In the genomic region with DNA sequence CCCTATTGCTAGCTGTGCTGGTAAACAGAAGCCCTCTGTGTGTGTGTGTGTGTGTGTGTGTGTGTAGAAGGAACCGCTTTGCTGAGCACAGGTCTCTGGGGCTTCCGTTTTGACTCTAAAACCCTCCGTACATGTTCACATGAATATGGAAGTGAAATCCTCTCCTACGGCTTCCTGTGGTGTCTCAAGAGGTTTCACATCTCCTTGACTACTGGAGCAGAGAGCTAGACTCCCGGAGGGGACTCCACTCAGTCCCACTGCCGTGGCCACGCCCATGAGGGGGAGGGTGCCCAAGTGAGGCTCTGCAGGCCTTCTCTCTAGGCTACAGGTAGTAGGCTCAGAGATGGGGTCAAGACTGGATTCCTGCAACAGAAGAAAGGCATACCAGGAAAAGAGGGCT, we compare ENCODE assay signal across 9 mouse cellular contexts. TPM values are rescaled to one million over a fixed set of nuclear protein-coding genes. Genes with fewer than 3 reads are reported as not detected.
DNase-seq lines count a peak whose midpoint lies in the region; TF ChIP-seq lines count a peak whose summit lies in the region.
"Had no signal": no experiment of that assay in that cellular context is flagged by ENCODE, and none has a peak within 500 bp of the region (broad histone marks: within the 10 kb centered on the region; RNA-seq: fewer than 3 reads in every experiment).

A gene (plus strand): TSS at position 275 of the 400 bp plus-strand sequence.

- TF ChIP-seq CTCF in lung, adult 2 months (IDR thresholded peaks at IDR 0.05; ENCODE audit: insufficient read depth, low read length), result no peak

- no peak for TF ChIP-seq POLR2A in lung, adult 2 months (IDR thresholded peaks at IDR 0.05; ENCODE audit: borderline replicate concordance, extremely low read depth, low read depth, low read length)

- DNase-seq in A20 (ENCODE audit: low read depth, low spot score) (peak; percentile 99), ES-CJ7 (ENCODE audit: low read depth, low spot score) (peak; percentile 52)
- peak; percentile 70 to 73 for DNase-seq in heart, postnatal 10 days
- peak; percentile 58 for DNase-seq in lung, adult 2 months
- peak; percentile 98 for DNase-seq in spleen, postnatal 36 days (ENCODE audit: low spot score in 2 of 2)
- no peak for DNase-seq in cerebellum, adult 18-20 months
- no peak for DNase-seq in right cerebral cortex, postnatal 25 days
- DNase-seq in layer of hippocampus, postnatal 14 days (ENCODE audit: low spot score in 2 of 2), result no peak

- 19% methylated on average over 7 of the region's 7 CpGs for WGBS in lung, adult 2 months

- peaks cover 2% of the 10 kb centered on the region; the same call in 1 of the 2 replicates for H3K4me1 ChIP-seq in lung, adult 2 months (ENCODE audit: control insufficient read depth, insufficient read depth, low read length)

- peak within 1 kb of the TSS; percentile 6 for H3K4me3 ChIP-seq in lung, adult 2 months (replicated peaks; ENCODE audit: extremely low read depth, low read depth, low read length)

- intact Hi-C loops in heart, postnatal 10 days (cut with DNase I), result loop anchor here (10.0 kb wide), 1 partner anchor 412 kb away; no protein-coding TSS in a partner anchor

RNA-seq across cellular contexts. Expression of the gene that starts here (rescaled TPM):
- 1 to 10 TPM in 1 of 2 experiments, under 1 TPM in 1; 0.98 to 1.1 TPM for total RNA-seq in heart, postnatal 10 days (2021)
- 33.3 and 38.9 TPM in 2 replicates for polyA plus RNA-seq in lung, adult 2 months (2012; rRNA removed)
- total RNA-seq in layer of hippocampus, postnatal 14 days (2021), result 1 to 10 TPM in 1 of 2 experiments, under 1 TPM in 1; 0.55 to 1.0 TPM
- polyA plus RNA-seq: neural tube, embryonic 11.5 days had no signal

Comparison
In these comparisons a context has a peak if more than half of its experiments do, and no peak if none do; other contexts are left out.
1. DNase-seq: peak in A20 (single experiment), ES-CJ7 (single experiment), heart, postnatal 10 days (2 of 2), lung, adult 2 months (single experiment) and spleen, postnatal 36 days (2 of 2); none in cerebellum, adult 18-20 months (0 of 2), right cerebral cortex, postnatal 25 days (single experiment) and layer of hippocampus, postnatal 14 days (0 of 2).